Mouse (Mus musculus): ENCODE measurements at regions not wholly inside any gene's neighbourhood (a gene's known extent, or its start where the extent isn't known, plus 50 kb on each side); places are given as distances from the start of the nearest gene placed in this dataset.
"Not testable (repeated sequence)": the region's sequence is repeated elsewhere in the genome, so short reads cannot be mapped to it uniquely, and the experiment has no call there.

GRCm38 (mm10) chr1:166903417-166903816 is 97.8 kb upstream of the Fam78b start:
- no peak overlapping the region for H3K4me3 ChIP-seq (replicated peaks)
- no peaks in the 10 kb centered on the region for H3K36me3 ChIP-seq
- peaks cover 17% of the 10 kb centered on the region for H3K4me1 ChIP-seq
- no peak overlapping the region for H3K4me2 ChIP-seq
- no peak for ATAC-seq (ENCODE audit: low FRiP score)
- H3K27ac ChIP-seq (replicated peaks), result no peak overlapping the region
- H3K27me3 ChIP-seq (replicated peaks), result no peaks in the 10 kb centered on the region
- no peaks in the 10 kb centered on the region for H3K9me3 ChIP-seq (replicated peaks)
- 94% methylated on average over 5 of the region's 5 CpGs for WGBS
- no peak overlapping the region for H3K9ac ChIP-seq (replicated peaks)

- no peak overlapping the region for H3K27ac ChIP-seq (replicated peaks)
- H3K4me2 ChIP-seq, result no peak overlapping the region
- no peaks in the 10 kb centered on the region for H3K27me3 ChIP-seq (replicated peaks)
- WGBS, result 80% methylated on average over 10 of the region's 10 CpGs
- no peak for ATAC-seq (ENCODE audit: low FRiP score)
- no peaks in the 10 kb centered on the region for H3K36me3 ChIP-seq
- H3K4me3 ChIP-seq (replicated peaks), result no peak overlapping the region
- H3K9ac ChIP-seq (replicated peaks), result no peak overlapping the region
- H3K4me1 ChIP-seq, result no peaks in the 10 kb centered on the region
- no peaks in the 10 kb centered on the region for H3K9me3 ChIP-seq (replicated peaks)
Measured at GRCm38 (mm10) chr1:166908231-166908805, 92.9 kb upstream of the Fam78b start.

- 95% methylated on average over 7 of the region's 10 CpGs for WGBS
- not testable (repeated sequence) for H3K36me3 ChIP-seq; H3K9ac ChIP-seq (replicated peaks); H3K27ac ChIP-seq (replicated peaks); ATAC-seq (ENCODE audit: low FRiP score); H3K27me3 ChIP-seq (replicated peaks); H3K9me3 ChIP-seq (replicated peaks); H3K4me3 ChIP-seq (replicated peaks); H3K4me1 ChIP-seq; H3K4me2 ChIP-seq
Measured at GRCm38 (mm10) chr1:166912195-166912594, 89.0 kb upstream of the Fam78b start.

GRCm38 (mm10) chr1:166922911-166923712 is 78.1 kb upstream of the Fam78b start:
- 0 out of 2 replicates have a peak overlapping the region, but pooled peaks have one; percentile 20 for H3K9ac ChIP-seq (replicated peaks)
- peak overlapping the region; percentile 79 for H3K27ac ChIP-seq (replicated peaks)
- H3K4me3 ChIP-seq (replicated peaks), result peak overlapping the region; percentile 21
- peak; percentile 88 for ATAC-seq (ENCODE audit: low FRiP score)
- 31% methylated on average over 16 of the region's 16 CpGs for WGBS
- H3K4me2 ChIP-seq, result peak overlapping the region; percentile 51
- H3K36me3 ChIP-seq, result no peaks in the 10 kb centered on the region
- H3K9me3 ChIP-seq (replicated peaks), result no peaks in the 10 kb centered on the region
- peaks cover 14% of the 10 kb centered on the region for H3K4me1 ChIP-seq
- no peaks in the 10 kb centered on the region for H3K27me3 ChIP-seq (replicated peaks)

GRCm38 (mm10) chr1:166923713-166923975 is 77.6 kb upstream of the Fam78b start:
- WGBS, result 26% methylated on average over 3 of the region's 3 CpGs
- peak overlapping the region; percentile 51 for H3K4me2 ChIP-seq
- H3K4me3 ChIP-seq (replicated peaks), result no peak overlapping the region
- H3K27me3 ChIP-seq (replicated peaks), result no peaks in the 10 kb centered on the region
- H3K27ac ChIP-seq (replicated peaks), result peak overlapping the region; percentile 79
- ATAC-seq (ENCODE audit: low FRiP score), result no peak; the same call in 1 of the 2 replicates
- no peak overlapping the region for H3K9ac ChIP-seq (replicated peaks)
- peaks cover 14% of the 10 kb centered on the region for H3K4me1 ChIP-seq
- no peaks in the 10 kb centered on the region for H3K9me3 ChIP-seq (replicated peaks)
- H3K36me3 ChIP-seq, result no peaks in the 10 kb centered on the region

- no peak overlapping the region for H3K4me3 ChIP-seq (replicated peaks)
- H3K4me1 ChIP-seq, result peaks cover 14% of the 10 kb centered on the region
- H3K9me3 ChIP-seq (replicated peaks), result no peaks in the 10 kb centered on the region
- no peak overlapping the region for H3K4me2 ChIP-seq
- ATAC-seq (ENCODE audit: low FRiP score), result no peak
- 85% methylated on average over 2 of the region's 2 CpGs for WGBS
- no peak overlapping the region for H3K9ac ChIP-seq (replicated peaks)
- no peaks in the 10 kb centered on the region for H3K36me3 ChIP-seq
- H3K27ac ChIP-seq (replicated peaks), result peak overlapping the region; percentile 79; the same call in 1 of the 2 replicates
- H3K27me3 ChIP-seq (replicated peaks), result no peaks in the 10 kb centered on the region
Measured at GRCm38 (mm10) chr1:166924126-166924525, 77.1 kb upstream of the Fam78b start.

GRCm38 (mm10) chr1:166926078-166926477 is 75.1 kb upstream of the Fam78b start:
- no peaks in the 10 kb centered on the region for H3K9me3 ChIP-seq (replicated peaks)
- WGBS, result 30% methylated on average over 4 of the region's 4 CpGs
- no peaks in the 10 kb centered on the region for H3K36me3 ChIP-seq
- no peak overlapping the region for H3K4me3 ChIP-seq (replicated peaks)
- H3K27me3 ChIP-seq (replicated peaks), result no peaks in the 10 kb centered on the region
- no peak overlapping the region for H3K27ac ChIP-seq (replicated peaks)
- ATAC-seq (ENCODE audit: low FRiP score), result no peak
- H3K4me1 ChIP-seq, result peaks cover 14% of the 10 kb centered on the region
- no peak overlapping the region for H3K4me2 ChIP-seq
- no peak overlapping the region for H3K9ac ChIP-seq (replicated peaks)

- not testable (repeated sequence) for H3K9ac ChIP-seq (replicated peaks); ATAC-seq (ENCODE audit: low FRiP score); H3K4me1 ChIP-seq; H3K9me3 ChIP-seq (replicated peaks); H3K36me3 ChIP-seq; H3K27me3 ChIP-seq (replicated peaks)
- Histone ChIP-seq H3K4me2 (peak overlapping the region; percentile 36), H3K27ac (replicated peaks) (0 out of 2 replicates have a peak overlapping the region, but pooled peaks have one; percentile 28), H3K4me3 (replicated peaks) (peak overlapping the region; percentile 32)
- whole genome bisulfite sequencing, result 65% methylated on average over 9 of the region's 9 CpGs
Measured at GRCm38 (mm10) chr1:166939744-166940143, 61.5 kb upstream of the Fam78b start.

GRCm38 (mm10) chr1:166940146-166941076 is 60.8 kb upstream of the Fam78b start:
- WGBS, result 65% methylated on average over 31 of the region's 31 CpGs
- peak overlapping the region; percentile 36 for H3K4me2 ChIP-seq
- H3K9me3 ChIP-seq (replicated peaks); H3K4me1 ChIP-seq; H3K36me3 ChIP-seq; H3K9ac ChIP-seq (replicated peaks); H3K27me3 ChIP-seq (replicated peaks): not testable (repeated sequence)
- peak overlapping the region; percentile 34; the same call in 1 of the 2 replicates for H3K27ac ChIP-seq (replicated peaks)
- H3K4me3 ChIP-seq (replicated peaks), result peak overlapping the region; percentile 32
- ATAC-seq (ENCODE audit: low FRiP score), result peak; percentile 70; the same call in 1 of the 2 replicates

GRCm38 (mm10) chr1:166942201-166942600 is 59.0 kb upstream of the Fam78b start:
- no peak for ATAC-seq (ENCODE audit: low FRiP score)
- 69% methylated on average over 1 of the region's 1 CpGs for WGBS
- H3K27ac ChIP-seq (replicated peaks), result no peak overlapping the region

GRCm38 (mm10) chr1:166944540-166944939 is 56.7 kb upstream of the Fam78b start:
- Histone ChIP-seq H3K9me3 (replicated peaks) (no peaks in the 10 kb centered on the region), H3K4me3 (replicated peaks) (no peak overlapping the region), H3K27ac (replicated peaks) (no peak overlapping the region), H3K4me1 (peaks cover 6% of the 10 kb centered on the region; the same call in 1 of the 2 replicates), H3K4me2 (no peak overlapping the region), H3K36me3 (no peaks in the 10 kb centered on the region), H3K9ac (replicated peaks) (no peak overlapping the region), H3K27me3 (replicated peaks) (no peaks in the 10 kb centered on the region)
- WGBS, result 78% methylated on average over 7 of the region's 7 CpGs
- no peak for ATAC-seq (ENCODE audit: low FRiP score)

More at GRCm38 (mm10) chr1:166942201-166942600, 59.0 kb upstream of the Fam78b start:
- no peak overlapping the region for H3K9ac ChIP-seq (replicated peaks)
- no peaks in the 10 kb centered on the region for H3K36me3 ChIP-seq
- no peak overlapping the region for H3K4me2 ChIP-seq
- no peak overlapping the region for H3K4me3 ChIP-seq (replicated peaks)
- no peaks in the 10 kb centered on the region for H3K27me3 ChIP-seq (replicated peaks)
- no peaks in the 10 kb centered on the region for H3K9me3 ChIP-seq (replicated peaks)
- no peaks in the 10 kb centered on the region for H3K4me1 ChIP-seq
